Mouse (Mus musculus): ENCODE data around the gene Gtf2ird1. TPM values are rescaled to one million over a fixed set of nuclear protein-coding genes. Genes with fewer than 3 reads are reported as not detected.

The Gtf2ird1 gene
- total and polyA plus RNA-seq, 3 experiments = 12.8 to 39.0 (median 13.1) TPM

DNA sequence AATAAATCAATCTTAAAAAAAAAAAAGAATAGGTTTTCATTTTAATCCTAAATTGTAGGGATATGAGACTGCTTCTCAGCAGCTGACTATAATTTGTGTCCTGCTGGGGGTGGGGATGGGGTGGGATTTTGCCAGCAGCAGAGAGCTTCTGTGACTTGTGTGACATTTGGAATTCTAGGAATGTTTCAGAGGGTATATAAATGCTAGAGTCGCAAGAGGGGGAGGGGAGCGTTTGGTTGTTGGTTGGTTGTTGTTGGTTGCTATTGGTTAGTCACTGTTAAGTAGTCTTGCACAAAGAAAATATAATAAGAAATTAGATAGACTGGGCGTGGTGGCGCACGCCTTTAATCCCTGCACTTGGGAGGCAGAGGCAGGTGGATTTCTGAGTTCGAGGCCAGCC is 137.6 kb downstream of the Gtf2ird1 start:
- H3K27ac ChIP-seq (ENCODE audit: insufficient read depth, low read depth) = no peak overlapping the region
- no peak overlapping the region for H3K4me2 ChIP-seq (ENCODE audit: insufficient read depth, low read depth, poor library complexity, severe bottlenecking)
- DNase-seq (ENCODE audit: extremely low read depth) = no peak
- dilution Hi-C loops (cut with MboI; ENCODE audit: extremely low pct_ligation_motif_present, extremely low pct_unique_long_range_greater_than_20kb, low sequenced_read_pairs) (no loop called here), in situ Hi-C loops (cut with MboI; ENCODE audit: low pct_ligation_motif_present, low pct_unique_long_range_greater_than_20kb, low sequenced_read_pairs) (no loop called here)
- no peaks in the 10 kb centered on the region for H3K79me2 ChIP-seq (replicated peaks; ENCODE audit: control insufficient read depth, extremely low read depth, insufficient read depth, poor library complexity, severe bottlenecking)
- H3K9ac ChIP-seq (ENCODE audit: insufficient read depth, low read depth) = no peak overlapping the region
- H3K4me3 ChIP-seq (replicated peaks in 1 of 3; ENCODE audit: low read depth in 2 of 3, low read length in 2 of 3, poor library complexity in 1 of 3) = no peak overlapping the region
- H3K9me3 ChIP-seq (replicated peaks; ENCODE audit: low read length) = no peaks in the 10 kb centered on the region
- H3K27me3 ChIP-seq (replicated peaks) = peaks cover 2% of the 10 kb centered on the region
- no peaks in the 10 kb centered on the region for H3K36me3 ChIP-seq (replicated peaks in 1 of 2; ENCODE audit: control insufficient read depth in 1 of 2, insufficient read depth in 1 of 2, low read length in 1 of 2)
- peaks cover 0 to 8% of the 10 kb centered on the region in 2 experiments; a peak in 2 of 4 replicates for H3K4me1 ChIP-seq (ENCODE audit: control insufficient read depth in 1 of 2, insufficient read depth in 2 of 2)
- TF ChIP-seq MAFK (IDR thresholded peaks at IDR 0.05; ENCODE audit: insufficient replicate concordance, low read length) (no peak), USF2 (conservative IDR thresholded peaks at IDR 0.05; ENCODE audit: low read depth, low read length) (no peak), GABPA (IDR thresholded peaks at IDR 0.05; ENCODE audit: insufficient replicate concordance, low read depth, low read length) (no peak), PAX5 (IDR thresholded peaks at IDR 0.05; ENCODE audit: low read length) (no peak), UBTF (IDR thresholded peaks at IDR 0.05; ENCODE audit: low read depth, low read length) (no peak), SIN3A (IDR thresholded peaks at IDR 0.05; ENCODE audit: low read length) (no peak), RCOR1 (conservative IDR thresholded peaks at IDR 0.05; ENCODE audit: low read depth, low read length) (no peak), MYC (IDR thresholded peaks at IDR 0.05; ENCODE audit: low read depth, low read length) (no peak), MAZ (IDR thresholded peaks at IDR 0.05; ENCODE audit: low read depth, low read length) (no peak)

GRCm38 (mm10) chr5:134316721-134317120 is 139.8 kb downstream of the Gtf2ird1 start:
- Histone ChIP-seq H3K4me1 (ENCODE audit: control insufficient read depth in 1 of 2, insufficient read depth in 2 of 2) (peaks cover 3 to 9% of the 10 kb centered on the region in 2 experiments; a peak in 2 of 4 replicates), H3K36me3 (replicated peaks in 1 of 2; ENCODE audit: control insufficient read depth in 1 of 2, insufficient read depth in 1 of 2, low read length in 1 of 2) (no peaks in the 10 kb centered on the region), H3K79me2 (replicated peaks; ENCODE audit: control insufficient read depth, extremely low read depth, insufficient read depth, poor library complexity, severe bottlenecking) (peaks cover 16% of the 10 kb centered on the region), H3K4me3 (replicated peaks in 1 of 3; ENCODE audit: low read depth in 2 of 3, low read length in 2 of 3, poor library complexity in 1 of 3) (no peak overlapping the region), H3K9me3 (replicated peaks; ENCODE audit: low read length) (no peaks in the 10 kb centered on the region), H3K9ac (ENCODE audit: insufficient read depth, low read depth) (no peak overlapping the region), H3K27ac (ENCODE audit: insufficient read depth, low read depth) (no peak overlapping the region), H3K4me2 (ENCODE audit: insufficient read depth, low read depth, poor library complexity, severe bottlenecking) (no peak overlapping the region), H3K27me3 (replicated peaks) (peaks cover 2% of the 10 kb centered on the region)
- no peak for DNase-seq (ENCODE audit: extremely low read depth)
- dilution Hi-C loops (cut with MboI; ENCODE audit: extremely low pct_ligation_motif_present, extremely low pct_unique_long_range_greater_than_20kb, low sequenced_read_pairs) (no loop called here), in situ Hi-C loops (cut with MboI; ENCODE audit: low pct_ligation_motif_present, low pct_unique_long_range_greater_than_20kb, low sequenced_read_pairs) (no loop called here)
- no peak for TF ChIP-seq GABPA (IDR thresholded peaks at IDR 0.05; ENCODE audit: insufficient replicate concordance, low read depth, low read length)
- TF ChIP-seq MAX (IDR thresholded peaks at IDR 0.05; ENCODE audit: low read length) = no peak
- no peak for TF ChIP-seq CHD1 (IDR thresholded peaks at IDR 0.05; ENCODE audit: low read depth, low read length)
- no peak for TF ChIP-seq UBTF (IDR thresholded peaks at IDR 0.05; ENCODE audit: low read depth, low read length)
- no peak for TF ChIP-seq BHLHE40 (IDR thresholded peaks at IDR 0.05; ENCODE audit: low read depth, low read length)
- TF ChIP-seq KAT2A (IDR thresholded peaks at IDR 0.05; ENCODE audit: insufficient replicate concordance, low read length) = no peak
- no peak for TF ChIP-seq ZC3H11A (IDR thresholded peaks at IDR 0.05; ENCODE audit: low read depth, low read length)
- TF ChIP-seq TBP (conservative IDR thresholded peaks at IDR 0.05; ENCODE audit: low read depth, low read length) = no peak
- no peak for TF ChIP-seq RAD21 (IDR thresholded peaks at IDR 0.05; ENCODE audit: low read depth, low read length)

Measured in CH12.LX (cell line).